Mouse (Mus musculus): ENCODE data around the gene Csdc2.

GRCm38 (mm10) chr15:81917621-81918463 is 18.7 kb upstream of the Csdc2 start:
- TF ChIP-seq ZC3H11A (IDR thresholded peaks at IDR 0.05; ENCODE audit: borderline replicate concordance, low read depth, low read length) (no peak), ZNF384 (IDR thresholded peaks at IDR 0.05; ENCODE audit: low read depth, low read length) (no peak), MAFK (IDR thresholded peaks at IDR 0.05; ENCODE audit: insufficient read depth, low read depth, low read length) (no peak)
